Mouse (Mus musculus) forebrain, embryonic 10.5 days (tissue): ENCODE data around the gene Slc25a39. TPM values are rescaled to one million over a fixed set of nuclear protein-coding genes. Genes with fewer than 3 reads are reported as not detected.

Experiments
- DNase-seq: peaks from one replicate; pipeline ENCODE4 v3.0.0-alpha.2; 2017; ENCODE audit warnings: low spot score; ENCODE audit errors: extremely low spot score
- H3K27ac ChIP-seq: fragments of 300-500 bp; sonication (generic); 2 replicates; pipeline ENCODE4 v1.5.1; 2016; ENCODE audit warnings: mild to moderate bottlenecking
- H3K27me3 ChIP-seq: fragments of 300-500 bp; sonication (generic); 2 replicates; pipeline ENCODE4 v1.6.1; 2016; ENCODE audit warnings: mild to moderate bottlenecking; ENCODE audit not compliant: poor library complexity, severe bottlenecking
- H3K36me3 ChIP-seq: fragments of 300-500 bp; sonication (generic); replicated peaks from 2 replicates; pipeline ENCODE4 v1.6.1; 2016; ENCODE audit warnings: mild to moderate bottlenecking, moderate library complexity
- H3K4me1 ChIP-seq: fragments of 300-500 bp; sonication (generic); 2 replicates; pipeline ENCODE4 v1.6.1; 2016
- H3K4me3 ChIP-seq: fragments of 300-500 bp; sonication (generic); 2 replicates; pipeline ENCODE4 v1.5.1; 2016; ENCODE audit warnings: mild to moderate bottlenecking, moderate library complexity
- H3K9me3 ChIP-seq: fragments of 300-500 bp; sonication (generic); 2 replicates; pipeline ENCODE4 v1.6.1; 2016; ENCODE audit warnings: mild to moderate bottlenecking, moderate library complexity
- WGBS: fragments of 180-500 bp; shearing (Covaris S2); methylation state at CpG from one replicate; pipeline ENCODE4 v1.1.7; 2016; 5-methylcytosine and 5-hydroxymethylcytosine counted together
- polyA plus RNA-seq: library from polyadenylated mRNA; unstranded; fragments of >200 nt; fragmentation: Nextera tagmentation; extraction: Ambion mirVana; gene quantifications from 2 replicates; pipeline ENCODE4 v1.2.1, GENCODE M21; 2016

Gene Slc25a39
- 255 and 262 TPM in 2 replicates for polyA plus RNA-seq

DNA sequence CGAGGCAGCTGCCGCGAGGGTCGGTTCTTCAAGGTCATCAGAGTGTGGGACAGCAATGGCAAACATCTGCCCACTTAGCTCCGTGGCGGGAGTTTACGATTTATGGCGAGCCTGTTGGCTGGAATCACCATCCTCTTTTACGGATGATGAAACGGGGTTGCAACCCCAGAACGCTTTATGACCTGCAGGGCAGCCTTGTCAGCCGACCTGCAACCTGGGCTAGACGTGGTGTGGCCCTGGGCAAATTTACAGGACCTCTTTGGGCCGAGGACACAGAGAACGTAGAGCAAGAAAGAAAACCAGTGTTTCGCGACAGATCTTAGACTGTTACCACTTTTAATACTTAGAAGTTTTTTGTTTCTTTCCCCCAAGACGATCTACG is at the start of gene Slc25a39:
Gene Slc25a39, minus strand, starts transcription at position 113 of the 382 bp plus-strand sequence.
- WGBS, result 1% methylated on average over 19 of the region's 19 CpGs
- peaks cover 61% of the 10 kb centered on the region for H3K4me1 ChIP-seq
- peaks cover 28% of the 10 kb centered on the region for H3K36me3 ChIP-seq
- no peak for DNase-seq
- peak within 1 kb of the TSS; percentile 94 for H3K27ac ChIP-seq
- no peaks in the 10 kb centered on the region for H3K27me3 ChIP-seq
- no peaks in the 10 kb centered on the region for H3K9me3 ChIP-seq
- peak within 1 kb of the TSS; percentile 88 for H3K4me3 ChIP-seq

DNA sequence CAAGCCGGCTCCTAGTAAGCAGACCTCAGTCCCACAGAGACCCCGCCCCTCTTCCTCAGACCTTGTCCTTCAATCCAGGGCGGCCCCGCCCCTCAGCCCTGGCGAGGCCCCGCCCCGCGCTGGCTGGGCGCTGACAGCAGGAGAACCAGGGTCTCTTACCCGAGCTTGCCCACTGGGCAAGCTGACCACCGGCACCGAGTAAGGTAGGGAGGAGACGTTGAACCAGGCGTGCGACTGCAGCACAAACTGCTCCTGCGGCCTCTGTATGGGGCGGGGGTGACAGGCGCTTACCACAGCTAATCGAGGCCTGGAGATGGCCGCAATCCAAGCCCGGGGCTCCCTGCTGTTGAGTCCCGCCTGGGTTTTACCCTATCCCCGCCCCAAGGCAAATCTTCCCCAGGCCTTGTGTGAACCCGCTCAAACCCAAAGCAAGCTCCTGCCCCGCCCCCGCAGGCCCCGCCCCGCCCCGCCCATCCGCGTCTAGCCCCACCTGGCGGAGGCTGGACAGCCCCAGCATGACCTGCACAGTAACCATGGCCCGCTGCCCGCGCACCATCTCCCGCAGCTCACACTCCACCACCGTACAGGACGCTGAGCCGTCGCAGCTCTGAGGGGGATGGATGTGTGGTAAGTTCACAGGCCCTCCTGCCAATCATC is 48.1 kb upstream of the Slc25a39 start:
- Histone ChIP-seq H3K9me3 (no peaks in the 10 kb centered on the region), H3K4me1 (peaks cover 35% of the 10 kb centered on the region), H3K4me3 (peak overlapping the region; percentile 63), H3K27me3 (peaks cover 71% of the 10 kb centered on the region), H3K27ac (peak overlapping the region; percentile 54), H3K36me3 (no peaks in the 10 kb centered on the region)
- DNase-seq, result peak; percentile 83
- under 1% methylated on average over 38 of the region's 40 CpGs for WGBS

DNA sequence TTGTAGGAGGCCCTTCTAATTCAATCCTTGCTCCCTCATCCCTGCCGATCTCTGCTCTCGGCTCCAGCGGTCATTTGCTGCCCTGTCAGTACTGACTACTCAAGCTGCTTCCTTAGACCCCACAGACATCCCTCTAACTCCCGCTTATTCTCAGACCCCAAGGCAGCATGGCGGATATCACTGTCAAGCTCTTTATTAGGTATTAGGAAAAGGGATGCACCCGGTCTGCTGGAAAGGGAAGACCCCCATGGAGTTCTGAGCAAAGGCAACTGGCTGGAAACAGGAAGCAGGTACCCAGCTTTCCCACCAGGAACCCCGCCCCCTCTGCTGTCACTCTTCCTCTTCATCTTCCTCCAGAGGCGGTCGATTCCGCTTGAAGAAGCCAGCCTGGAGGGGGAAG is 45.4 kb upstream of the Slc25a39 start:
- no peak for DNase-seq
- Histone ChIP-seq H3K9me3 (no peaks in the 10 kb centered on the region), H3K4me3 (no peak overlapping the region), H3K4me1 (peaks cover 46% of the 10 kb centered on the region), H3K27ac (no peak overlapping the region), H3K36me3 (no peaks in the 10 kb centered on the region), H3K27me3 (peaks cover 88% of the 10 kb centered on the region)
- 27% methylated on average over 10 of the region's 10 CpGs for WGBS

- Histone ChIP-seq H3K4me1 (peaks cover 58% of the 10 kb centered on the region), H3K27me3 (peaks cover 75% of the 10 kb centered on the region), H3K27ac (no peak overlapping the region), H3K9me3 (no peaks in the 10 kb centered on the region), H3K36me3 (no peaks in the 10 kb centered on the region), H3K4me3 (no peak overlapping the region)
- 48% methylated on average over 17 of the region's 17 CpGs for WGBS
- no peak for DNase-seq
Observed at GRCm38 (mm10) chr11:102449043-102450008, 41.6 kb upstream of the Slc25a39 start.

- no peak overlapping the region for H3K27ac ChIP-seq
- H3K4me1 ChIP-seq, result peaks cover 63% of the 10 kb centered on the region
- DNase-seq, result no peak
- H3K4me3 ChIP-seq, result peak overlapping the region; percentile 98; the same call in 1 of the 2 replicates
- peaks cover 9% of the 10 kb centered on the region for H3K36me3 ChIP-seq
- peaks cover 65% of the 10 kb centered on the region for H3K27me3 ChIP-seq
- 15% methylated on average over 8 of the region's 8 CpGs for WGBS
- no peaks in the 10 kb centered on the region for H3K9me3 ChIP-seq
Observed at GRCm38 (mm10) chr11:102448327-102448726, 40.6 kb upstream of the Slc25a39 start.

DNA sequence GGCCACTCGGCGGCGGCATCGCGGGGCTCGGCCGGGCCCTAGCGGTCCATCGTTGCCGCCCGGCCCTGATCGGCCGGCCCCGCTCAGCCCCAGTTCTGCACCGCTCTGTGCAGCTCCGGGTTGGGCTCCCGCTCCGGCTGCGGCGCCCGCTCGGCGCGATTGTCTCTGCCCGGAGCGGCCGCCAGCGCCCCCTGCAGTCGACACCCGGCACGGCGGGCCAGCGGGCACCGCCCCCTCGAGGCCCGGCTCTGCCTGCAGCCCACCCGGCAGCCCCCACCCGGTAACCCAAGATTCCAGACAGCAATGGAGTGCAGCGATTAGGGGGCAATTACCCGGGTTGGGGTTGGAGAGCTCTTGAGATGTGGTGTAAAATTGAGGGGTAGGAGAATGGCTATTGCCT is 39.8 kb upstream of the Slc25a39 start, which contains the start of gene Fam171a2:
Gene Fam171a2, minus strand, starts transcription at position 186 of the 400 bp plus-strand sequence.
- peaks cover 16% of the 10 kb centered on the region for H3K36me3 ChIP-seq
- DNase-seq, result peak; percentile 87
- peaks cover 57% of the 10 kb centered on the region for H3K4me1 ChIP-seq
- H3K27me3 ChIP-seq, result peaks cover 57% of the 10 kb centered on the region
- H3K9me3 ChIP-seq, result no peaks in the 10 kb centered on the region
- WGBS, result under 1% methylated on average over 40 of the region's 40 CpGs
- H3K27ac ChIP-seq, result peak within 1 kb of the TSS; percentile 97
- H3K4me3 ChIP-seq, result peak within 1 kb of the TSS; percentile 98

- under 1% methylated on average over 49 of the region's 49 CpGs for WGBS
- Histone ChIP-seq H3K27me3 (peaks cover 50% of the 10 kb centered on the region), H3K4me1 (peaks cover 57% of the 10 kb centered on the region), H3K36me3 (peaks cover 23% of the 10 kb centered on the region), H3K4me3 (peak overlapping the region; percentile 98), H3K9me3 (no peaks in the 10 kb centered on the region), H3K27ac (peak overlapping the region; percentile 97)
- DNase-seq, result peak; percentile 74
Observed at GRCm38 (mm10) chr11:102446581-102447461, 39.1 kb upstream of the Slc25a39 start.

- Histone ChIP-seq H3K36me3 (peaks cover 32% of the 10 kb centered on the region), H3K27me3 (peaks cover 46% of the 10 kb centered on the region), H3K9me3 (no peaks in the 10 kb centered on the region), H3K27ac (peak overlapping the region; percentile 97), H3K4me1 (peaks cover 57% of the 10 kb centered on the region), H3K4me3 (peak overlapping the region; percentile 98)
- no peak for DNase-seq
- 22% methylated on average over 7 of the region's 7 CpGs for WGBS
Observed at GRCm38 (mm10) chr11:102445891-102446361, 38.2 kb upstream of the Slc25a39 start.

GRCm38 (mm10) chr11:102445264-102445890 is 37.6 kb upstream of the Slc25a39 start:
- Histone ChIP-seq H3K36me3 (peaks cover 37% of the 10 kb centered on the region), H3K27ac (no peak overlapping the region; the same call in 1 of the 2 replicates), H3K9me3 (no peaks in the 10 kb centered on the region), H3K27me3 (peaks cover 45% of the 10 kb centered on the region), H3K4me1 (peaks cover 57% of the 10 kb centered on the region), H3K4me3 (peak overlapping the region; percentile 98)
- no peak for DNase-seq
- 15% methylated on average over 10 of the region's 10 CpGs for WGBS

- Histone ChIP-seq H3K36me3 (peaks cover 43% of the 10 kb centered on the region), H3K4me3 (peak overlapping the region; percentile 98), H3K27ac (no peak overlapping the region), H3K9me3 (no peaks in the 10 kb centered on the region), H3K4me1 (peaks cover 57% of the 10 kb centered on the region), H3K27me3 (peaks cover 45% of the 10 kb centered on the region)
- 6% methylated on average over 6 of the region's 6 CpGs for WGBS
- no peak for DNase-seq
Observed at GRCm38 (mm10) chr11:102444781-102445180, 37.0 kb upstream of the Slc25a39 start.

DNA sequence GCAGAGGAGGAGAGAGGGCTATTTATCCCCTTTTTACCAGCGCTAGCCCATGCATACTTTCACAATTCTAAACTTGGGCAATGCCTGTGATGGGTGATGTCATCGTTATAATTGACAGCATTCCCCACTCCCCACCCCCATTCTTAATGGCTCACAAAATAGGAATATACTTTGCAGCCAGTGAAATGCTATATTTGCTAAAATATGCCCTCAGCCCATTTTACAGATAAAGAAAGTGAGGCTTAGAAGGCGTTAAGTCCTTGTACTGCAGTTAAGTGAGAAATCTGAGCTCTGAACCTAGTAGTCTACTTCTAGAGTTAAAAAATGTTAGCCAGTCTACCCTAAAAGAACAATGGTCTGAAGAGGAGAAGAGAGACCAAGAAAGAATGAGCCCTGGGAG is 36.6 kb upstream of the Slc25a39 start:
- Histone ChIP-seq H3K36me3 (peaks cover 48% of the 10 kb centered on the region), H3K4me3 (peak overlapping the region; percentile 12; the same call in 1 of the 2 replicates), H3K9me3 (no peaks in the 10 kb centered on the region), H3K27ac (no peak overlapping the region), H3K27me3 (peaks cover 45% of the 10 kb centered on the region), H3K4me1 (peaks cover 57% of the 10 kb centered on the region)
- WGBS, result 80% methylated on average over 3 of the region's 3 CpGs
- no peak for DNase-seq
